ENCODE assay signal across 17 mouse cellular contexts in genomic region chr7:132060116-132060515, GRCm38 (mm10).
DNase-seq lines count a peak whose midpoint lies in the region; TF ChIP-seq lines count a peak whose summit lies in the region.
"Had no signal": no experiment of that assay in that cellular context is flagged by ENCODE, and none has a peak within 500 bp of the region (broad histone marks: within the 10 kb centered on the region; RNA-seq: fewer than 3 reads in every experiment).

No protein-coding gene starts in this region.

- H3K27me3 ChIP-seq in embryonic facial prominence, embryonic 10.5 days (replicated peaks; ENCODE audit: low read depth, poor library complexity, severe bottlenecking): no peaks in the 10 kb centered on the region
- H3K27me3 ChIP-seq: forebrain, embryonic 12.5 days had no signal

- peak; percentile 20 for DNase-seq in adrenal gland, postnatal 10 days
- DNase-seq in adrenal gland, adult (ENCODE audit: inconsistent age in 2 of 2, low spot score in 1 of 2): no peak
- peak; percentile 53 to 62 for DNase-seq in kidney, postnatal 4 days
- DNase-seq in kidney, postnatal 14 days: no peak
- peak; percentile 7 for DNase-seq in ES-E14 (ENCODE audit: low read depth, low spot score)
- peak; percentile 59 for DNase-seq in embryonic facial prominence, embryonic 10.5 days (ENCODE audit: low spot score)
- no peak for DNase-seq in layer of hippocampus, postnatal 25 days (ENCODE audit: extremely low spot score in 1 of 2, low spot score in 1 of 2)
- DNase-seq in gastrocnemius, postnatal 36 days: no peak
- DNase-seq: cerebellum, adult 8-10 months; gastrocnemius, postnatal 10 days; heart, adult 18-20 months; heart, postnatal 36 days; kidney, adult 18-20 months; lung, adult 18-20 months; lung, postnatal 36 days had no signal

- H3K4me3 ChIP-seq in ES-E14 (ENCODE audit: insufficient read depth in 1 of 2, low read depth in 1 of 2, low read length in 2 of 2, poor library complexity in 1 of 2, severe bottlenecking in 1 of 2): no peak overlapping the region
- no peak overlapping the region for H3K4me3 ChIP-seq in embryonic facial prominence, embryonic 10.5 days
- H3K4me3 ChIP-seq: forebrain, embryonic 12.5 days; midbrain, embryonic 10.5 days had no signal

- no peaks in the 10 kb centered on the region for H3K4me1 ChIP-seq in ES-E14 (ENCODE audit: control insufficient read depth in 2 of 2, insufficient read depth in 2 of 2, low read length in 2 of 2, poor library complexity in 1 of 2)
- H3K4me1 ChIP-seq in embryonic facial prominence, embryonic 10.5 days: no peaks in the 10 kb centered on the region
- H3K4me1 ChIP-seq: forebrain, embryonic 12.5 days; midbrain, embryonic 10.5 days had no signal

- no peak overlapping the region for H3K9ac ChIP-seq in ES-E14 (ENCODE audit: insufficient read depth, low read depth, low read length, poor library complexity, severe bottlenecking)
- H3K9ac ChIP-seq: forebrain, embryonic 12.5 days had no signal

- H3K36me3 ChIP-seq in ES-E14 (ENCODE audit: control insufficient read depth, insufficient read depth, low read length, poor library complexity, severe bottlenecking): no peaks in the 10 kb centered on the region
- no peaks in the 10 kb centered on the region for H3K36me3 ChIP-seq in embryonic facial prominence, embryonic 10.5 days (replicated peaks)
- H3K36me3 ChIP-seq: forebrain, embryonic 12.5 days; midbrain, embryonic 10.5 days had no signal

- no peak overlapping the region for H3K27ac ChIP-seq in ES-E14 (ENCODE audit: insufficient read depth, low read depth, low read length, poor library complexity, severe bottlenecking)
- H3K27ac ChIP-seq in embryonic facial prominence, embryonic 10.5 days (replicated peaks): no peak overlapping the region
- H3K27ac ChIP-seq: forebrain, embryonic 12.5 days; midbrain, embryonic 10.5 days had no signal

- in situ Hi-C loops in ES-E14 (cut with MboI; ENCODE audit: low sequenced_read_pairs in 2 of 2, unreplicated experiment in 2 of 2): no loop called here

- 82% methylated on average over 7 of the region's 7 CpGs for WGBS in embryonic facial prominence, embryonic 10.5 days

- intact Hi-C loops in gastrocnemius, postnatal 36 days (cut with DNase I): no loop called here

- H3K9me3 ChIP-seq in ES-E14 (ENCODE audit: control insufficient read depth, insufficient read depth, low read depth, low read length): no peaks in the 10 kb centered on the region
- H3K9me3 ChIP-seq in embryonic facial prominence, embryonic 10.5 days: no peaks in the 10 kb centered on the region
- H3K9me3 ChIP-seq: forebrain, embryonic 12.5 days; midbrain, embryonic 10.5 days had no signal

TF ChIP-seq in ES-E14, 5 proteins besides CTCF, POLR2A, EP300 and RAD21:
- TF ChIP-seq HCFC1 (IDR thresholded peaks at IDR 0.05; ENCODE audit: borderline replicate concordance, insufficient read depth, low read length) (no peak), CHD2 (IDR thresholded peaks at IDR 0.05; ENCODE audit: low read depth, low read length) (no peak), ZNF384 (IDR thresholded peaks at IDR 0.05; ENCODE audit: low read depth, low read length) (no peak), MAFK (IDR thresholded peaks at IDR 0.05; ENCODE audit: insufficient read depth, low read depth, low read length) (no peak), ZC3H11A (IDR thresholded peaks at IDR 0.05; ENCODE audit: borderline replicate concordance, low read depth, low read length) (no peak)
TF ChIP-seq in ES-E14: peak in this region for 0.

Comparison
In these comparisons a context has a peak if more than half of its experiments do, and no peak if none do; other contexts are left out.
1. DNase-seq: peak in adrenal gland, postnatal 10 days (single experiment), kidney, postnatal 4 days (2 of 2), ES-E14 (single experiment) and embryonic facial prominence, embryonic 10.5 days (single experiment); none in adrenal gland, adult (0 of 2), kidney, postnatal 14 days (single experiment), layer of hippocampus, postnatal 25 days (0 of 2) and gastrocnemius, postnatal 36 days (0 of 2).